Mouse (Mus musculus): ENCODE measurements around the gene Peli2.

DNA sequence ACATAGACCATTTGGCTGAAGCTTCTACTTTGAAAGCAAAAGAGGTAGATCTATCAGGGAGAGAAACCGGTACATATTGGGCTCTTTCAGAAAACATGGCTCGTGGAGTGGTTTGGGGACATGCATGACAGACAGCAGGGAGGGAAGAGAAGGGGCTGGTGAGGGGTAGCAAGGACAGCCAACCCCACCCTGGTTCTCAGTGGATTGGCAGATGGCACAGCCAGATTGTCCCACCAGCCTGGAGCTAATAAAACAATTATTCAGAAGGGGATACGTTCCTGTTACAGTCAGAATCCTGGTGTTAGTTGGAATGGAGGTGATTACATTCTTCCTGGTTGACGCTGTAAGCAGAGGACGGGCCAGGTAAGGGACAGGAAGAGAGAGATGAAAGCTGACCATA is 2.6 kb upstream of the Peli2 start:
- TF ChIP-seq CTCF (IDR thresholded peaks at IDR 0.05; ENCODE audit: low read depth) (no peak), EP300 (optimal IDR thresholded peaks at IDR 0.05) (no peak)

Measured in stomach, postnatal 0 days (tissue).